Comparison of ENCODE assay signal across 8 mouse cellular contexts in the genomic region with DNA sequence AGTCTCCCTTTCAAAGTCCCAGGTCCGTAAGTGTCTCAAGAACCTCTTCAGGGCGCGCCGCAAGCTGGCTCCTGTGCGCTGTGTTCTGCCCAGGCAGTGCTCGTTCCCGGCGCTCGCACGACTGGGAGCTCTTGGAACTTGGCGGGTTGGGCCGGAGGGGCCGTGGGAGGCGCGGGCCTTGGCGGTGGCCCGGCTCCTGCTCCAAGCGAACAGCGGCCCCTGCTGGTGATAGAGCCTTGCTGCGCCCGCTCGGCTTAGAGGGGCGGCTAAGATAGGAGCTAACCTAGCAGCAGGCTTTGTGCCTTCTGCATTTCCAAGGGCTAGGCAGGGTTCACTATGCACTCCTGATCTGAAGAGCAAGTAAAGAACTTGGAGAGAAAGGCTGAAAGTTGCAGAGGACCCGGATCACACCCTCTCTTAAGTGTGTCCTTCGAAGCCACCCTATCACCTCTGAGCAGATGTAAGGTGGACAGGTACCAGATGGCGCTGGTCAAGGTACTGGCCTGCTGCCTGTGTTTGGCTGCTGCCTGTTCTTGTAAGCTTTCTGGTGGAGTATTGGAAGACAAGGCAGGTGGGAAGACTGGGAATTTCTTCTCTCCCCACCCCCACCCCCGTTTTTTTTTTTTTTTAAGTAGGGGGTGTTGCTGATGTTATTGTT. TPM values are rescaled to one million over a fixed set of nuclear protein-coding genes. Genes with fewer than 3 reads are reported as not detected.
DNase-seq lines count a peak whose midpoint lies in the region; ATAC-seq and TF ChIP-seq lines count a peak whose summit lies in the region.

A gene (minus strand): TSS at position 123 of the 658 bp plus-strand sequence.

- peaks cover 24% of the 10 kb centered on the region for H3K4me1 ChIP-seq in hindbrain, embryonic 13.5 days (replicated peaks)
- H3K4me1 ChIP-seq in lung, postnatal 0 days (ENCODE audit: insufficient read depth, low read depth, low read length): 0 out of 2 replicates have a peak, but pooled peaks cover 5% of the 10 kb centered on the region

- H3K4me3 ChIP-seq in hindbrain, embryonic 13.5 days: peak within 1 kb of the TSS; percentile 57
- H3K4me3 ChIP-seq in lung, postnatal 0 days (ENCODE audit: low read depth, low read length): peak within 1 kb of the TSS; percentile 40

- peak; percentile 78 for TF ChIP-seq CTCF in Patski (IDR thresholded peaks at IDR 0.05)
- TF ChIP-seq CTCF in lung, postnatal 0 days (IDR thresholded peaks at IDR 0.05): peak; percentile 97

- H3K36me3 ChIP-seq in hindbrain, embryonic 13.5 days: no peaks in the 10 kb centered on the region
- H3K36me3 ChIP-seq in lung, postnatal 0 days (ENCODE audit: insufficient read depth, low read length): no peaks in the 10 kb centered on the region

- 5% methylated on average over 27 of the region's 27 CpGs for WGBS in hindbrain, embryonic 13.5 days
- WGBS in lung, postnatal 0 days: 5% methylated on average over 27 of the region's 27 CpGs

- peak within 1 kb of the TSS; percentile 86 for H3K4me2 ChIP-seq in hindbrain, embryonic 13.5 days
- H3K4me2 ChIP-seq in lung, postnatal 0 days (replicated peaks; ENCODE audit: low read depth, low read length): peak within 1 kb of the TSS; percentile 71

- DNase-seq in Patski (ENCODE audit: low read depth, low spot score): no peak
- DNase-seq in cerebellum, postnatal 14 days: peak; percentile 98 to 99
- DNase-seq in frontal cortex, postnatal 36 days (ENCODE audit: low spot score in 2 of 2): peak; percentile 93 to 94
- DNase-seq in layer of hippocampus, postnatal 14 days (ENCODE audit: low spot score in 2 of 2): peak; percentile 90 to 93
- DNase-seq in lung, postnatal 0 days (ENCODE audit: low spot score): peak; percentile 92
- peak; percentile 97 for DNase-seq in retina, embryonic 14.5 days (ENCODE audit: low spot score)
- peak; percentile 21 to 29 for DNase-seq in thymus, postnatal 36 days

- peak within 1 kb of the TSS; percentile 85 for H3K27ac ChIP-seq in hindbrain, embryonic 13.5 days
- peak within 1 kb of the TSS; percentile 64; the same call in 1 of the 2 replicates for H3K27ac ChIP-seq in lung, postnatal 0 days (ENCODE audit: low read length)

- H3K9ac ChIP-seq in hindbrain, embryonic 13.5 days: peak within 1 kb of the TSS; percentile 74
- peak within 1 kb of the TSS; percentile 20 for H3K9ac ChIP-seq in lung, postnatal 0 days (replicated peaks; ENCODE audit: low read depth)

- CTCF ChIA-PET in Patski (lab: Charles Lee): interaction anchor here (1.2 kb wide), 1 partner anchor 18 kb away, joined by 3 read pairs; no protein-coding TSS in a partner anchor

- H3K9me3 ChIP-seq in hindbrain, embryonic 13.5 days: no peaks in the 10 kb centered on the region
- no peaks in the 10 kb centered on the region for H3K9me3 ChIP-seq in lung, postnatal 0 days (ENCODE audit: low read length)

- peak; percentile 12 for ATAC-seq in Patski
- ATAC-seq in hindbrain, embryonic 13.5 days (ENCODE audit: low FRiP score): peak; percentile 94
- peak; percentile 98 for ATAC-seq in lung, postnatal 0 days

- TF ChIP-seq EP300 in lung, postnatal 0 days (IDR thresholded peaks at IDR 0.05): no peak

- POLR2A ChIA-PET in Patski (lab: Charles Lee): no interaction called here

- in situ Hi-C loops in Patski (cut with MboI; ENCODE audit: low pct_unique_long_range_greater_than_20kb): no loop called here

- peaks cover 12% of the 10 kb centered on the region for H3K27me3 ChIP-seq in Patski
- H3K27me3 ChIP-seq in hindbrain, embryonic 13.5 days: peaks cover 3% of the 10 kb centered on the region; the same call in 1 of the 2 replicates
- H3K27me3 ChIP-seq in lung, postnatal 0 days (replicated peaks; ENCODE audit: insufficient read depth, low read length): peaks cover 8% of the 10 kb centered on the region

RNA-seq across cellular contexts. Expression of the gene that starts here (rescaled TPM):
- not detected for polyA plus RNA-seq in Patski (2021)
- 135 and 136 TPM in 2 replicates for polyA plus RNA-seq in hindbrain, embryonic 13.5 days (2015; fragmentation: Nextera tagmentation; extraction: Ambion mirVana)
- 10 to 100 TPM; 25.8 to 33.4 TPM for total RNA-seq in layer of hippocampus, postnatal 14 days (2021)
- 13.8 and 20.5 TPM in 2 replicates for polyA plus RNA-seq in lung, postnatal 0 days (2015; fragmentation: Nextera tagmentation; extraction: Ambion mirVana)

Comparison
In these comparisons a context has a peak if more than half of its experiments do, and no peak if none do; other contexts are left out.
1. RNA of the gene that starts here (polyA plus RNA-seq): 135 to 136 TPM in hindbrain, embryonic 13.5 days and 13.8 to 20.5 TPM in lung, postnatal 0 days; not detected in Patski (single experiment); every median in the first group is over 10 times any median in the second.
2. Peak in ATAC-seq in Patski; RNA of the gene not detected or under 1 TPM.
3. ATAC-seq: peak in every context shown above with its lines; median percentile 98 in lung, postnatal 0 days; 94 in hindbrain, embryonic 13.5 days; 12 in Patski.